12 mouse cellular contexts compared by ENCODE assay signal in the genomic region with DNA sequence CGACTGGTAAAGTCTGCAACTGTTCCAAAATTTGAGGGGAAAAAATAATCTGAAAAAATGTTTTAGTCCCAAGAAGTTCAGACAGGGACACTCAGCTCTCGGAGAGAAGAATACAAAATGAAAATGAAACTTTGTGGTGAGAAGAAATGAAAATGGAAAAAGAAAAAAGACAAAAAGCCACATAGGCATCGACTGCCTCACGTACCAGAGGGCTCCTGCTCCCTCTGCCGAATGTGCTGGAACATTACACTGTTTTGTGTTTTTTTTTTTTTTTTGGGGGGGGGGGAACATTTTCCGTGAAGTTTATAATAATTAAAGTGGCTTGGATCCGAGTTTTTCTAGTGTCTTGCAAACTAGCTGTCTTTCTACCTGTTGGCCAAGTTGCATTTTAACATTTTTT.
DNase-seq lines count a peak whose midpoint lies in the region; TF ChIP-seq lines count a peak whose summit lies in the region.
"Had no signal": no experiment of that assay in that cellular context is flagged by ENCODE, and none has a peak within 500 bp of the region (broad histone marks: within the 10 kb centered on the region; RNA-seq: fewer than 3 reads in every experiment).

No protein-coding gene starts in this region.

- TF ChIP-seq CTCF in brain, embryonic 14.5 days (IDR thresholded peaks at IDR 0.05; ENCODE audit: borderline replicate concordance, extremely low read depth, insufficient read depth, insufficient read length), result peak; percentile 13; the same call in 1 of the 2 replicates
- TF ChIP-seq CTCF in small intestine, adult 2 months (IDR thresholded peaks at IDR 0.05; ENCODE audit: extremely low read depth, insufficient read length, insufficient replicate concordance, low read depth, low read length), result peak; percentile 50; the same call in 1 of the 2 replicates

- H3K4me1 ChIP-seq in small intestine, adult 2 months (ENCODE audit: control insufficient read depth, insufficient read depth, insufficient read length, low read length), result no peaks in the 10 kb centered on the region
- H3K4me1 ChIP-seq: intestine, embryonic 15.5 days had no signal

- H3K4me3 ChIP-seq in small intestine, adult 2 months (ENCODE audit: low read depth, low read length), result no peak overlapping the region
- H3K4me3 ChIP-seq: intestine, embryonic 15.5 days had no signal

- no peak overlapping the region for H3K27ac ChIP-seq in small intestine, adult 2 months (ENCODE audit: insufficient read depth, low read depth, low read length)
- H3K27ac ChIP-seq: intestine, embryonic 15.5 days had no signal

- 50% methylated on average over 7 of the region's 7 CpGs for WGBS in small intestine, adult 2 months

- H3K27me3 ChIP-seq in small intestine, adult 2 months (ENCODE audit: control insufficient read depth, insufficient read depth, low read length), result no peaks in the 10 kb centered on the region
- H3K27me3 ChIP-seq: intestine, embryonic 15.5 days had no signal

- peak; percentile 11 for DNase-seq in heart, adult 8-10 months (ENCODE audit: low spot score)
- DNase-seq in heart, postnatal 36 days, result no peak
- peak; percentile 2 for DNase-seq in spleen, adult 12 weeks (ENCODE audit: low spot score)
- no peak for DNase-seq in spleen, postnatal 4 days (ENCODE audit: low spot score in 2 of 2)
- DNase-seq in brain, embryonic 14.5 days (ENCODE audit: low read depth), result no peak
- no peak for DNase-seq in kidney, adult 11 months
- no peak for DNase-seq in gastrocnemius, adult 8-10 months (ENCODE audit: low spot score in 2 of 2)
- DNase-seq: adrenal gland, postnatal 14 days; gastrocnemius, postnatal 14 days; midbrain, embryonic 14.5 days had no signal

- no peak for TF ChIP-seq POLR2A in brain, embryonic 14.5 days (IDR thresholded peaks at IDR 0.05; ENCODE audit: borderline replicate concordance, extremely low read depth, insufficient read depth, insufficient read length, poor library complexity, severe bottlenecking)
- no peak for TF ChIP-seq POLR2A in small intestine, adult 2 months (IDR thresholded peaks at IDR 0.05; ENCODE audit: low read depth, low read length)

- H3K36me3 ChIP-seq in small intestine, adult 2 months (ENCODE audit: control insufficient read depth, insufficient read depth, low read length), result peaks cover 8% of the 10 kb centered on the region; the same call in 1 of the 2 replicates
- H3K36me3 ChIP-seq: intestine, embryonic 15.5 days had no signal

- intact Hi-C loops in heart, postnatal 36 days (cut with DNase I), result loop anchor here (5.0 kb wide), 2 partner anchors 150 to 865 kb away; partner anchors contain the start of gene Cblb

Comparison
In these comparisons a context has a peak if more than half of its experiments do, and no peak if none do; other contexts are left out.
1. DNase-seq: peak in heart, adult 8-10 months (single experiment) and spleen, adult 12 weeks (single experiment); none in heart, postnatal 36 days (0 of 2), spleen, postnatal 4 days (0 of 2), brain, embryonic 14.5 days (single experiment), kidney, adult 11 months (single experiment) and gastrocnemius, adult 8-10 months (0 of 2).